Mouse (Mus musculus) small intestine, adult 10 weeks (tissue): ENCODE data around the gene Dapk3. TPM values are rescaled to one million over a fixed set of nuclear protein-coding genes. Genes with fewer than 3 reads are reported as not detected.

ENCODE experiments used
- polyA plus RNA-seq: library from polyadenylated mRNA; stranded (reverse); fragments of 350-450 nt; fragmentation: Illumina TruSeq; extraction: RNeasy Lipid Tissue Mini Kit (QIAGEN cat#74804); gene quantifications from one replicate; pipeline ENCODE4 v1.2.3, GENCODE M21; 2014; ENCODE audit warnings: low replicate concordance

Dapk3 gene
- polyA plus RNA-seq: not detected

GRCm38 (mm10) chr10:81182336-81183333, at the start of gene Dapk3:
TSS of gene Dapk3 (plus strand) at chr10:81183005.

GRCm38 (mm10) chr10:81134966-81135681, 47.7 kb upstream of the Dapk3 start, which contains the start of gene Zbtb7a:
TSS of gene Zbtb7a (plus strand) at chr10:81135220.

GRCm38 (mm10) chr10:81167200-81168086, 15.4 kb upstream of the Dapk3 start, which contains the start of gene Pias4:
TSS of gene Pias4 (minus strand) at chr10:81167923.

GRCm38 (mm10) chr10:81176466-81177271, 6.1 kb upstream of the Dapk3 start, which contains the start of gene Eef2:
TSS of gene Eef2 (plus strand) at chr10:81176631.

GRCm38 (mm10) chr10:81183805-81184204, 1.0 kb downstream of the Dapk3 start, which contains the start of gene 4930442H23Rik:
TSS of gene 4930442H23Rik (minus strand) at chr10:81183849.

GRCm38 (mm10) chr10:81201807-81202758, 19.3 kb downstream of the Dapk3 start, which contains the start of gene Nmrk2:
TSS of gene Nmrk2 (minus strand) at chr10:81202051.

GRCm38 (mm10) chr10:81230438-81231332, 47.9 kb downstream of the Dapk3 start, which contains the start of gene Atcay:
TSS of gene Atcay (minus strand) at chr10:81230833.

GRCm38 (mm10) chr10:81232580-81233225, 49.9 kb downstream of the Dapk3 start, which contains the start of gene Zfr2:
TSS of gene Zfr2 (plus strand) at chr10:81233155.

Other genes starting within 250 kb of the Dapk3 start
- gene Gng7, start 168.1 kb upstream of the Dapk3 start, polyA plus RNA-seq: not detected
- 0.15 TPM for gene Diras1, start 157.3 kb upstream of the Dapk3 start, polyA plus RNA-seq
- gene Slc39a3, start 145.6 kb upstream of the Dapk3 start, polyA plus RNA-seq: 0.19 TPM
- 0.41 TPM for gene Sgta, start 122.8 kb upstream of the Dapk3 start, polyA plus RNA-seq
- gene Thop1, start 113.0 kb upstream of the Dapk3 start, polyA plus RNA-seq: not detected
- gene Creb3l3, start 84.1 kb upstream of the Dapk3 start, polyA plus RNA-seq: 29.5 TPM
- 4.5 TPM for gene Map2k2, start 77.1 kb upstream of the Dapk3 start, polyA plus RNA-seq
- gene Zbtb7a, start 47.8 kb upstream of the Dapk3 start, polyA plus RNA-seq: 19.8 TPM
- gene Pias4, start 15.1 kb upstream of the Dapk3 start, polyA plus RNA-seq: not detected
- gene Eef2, start 6.4 kb upstream of the Dapk3 start, polyA plus RNA-seq: 3.2 TPM
- gene 4930442H23Rik, start 844 bp downstream of the Dapk3 start, polyA plus RNA-seq: not detected
- gene Nmrk2, start 19.0 kb downstream of the Dapk3 start, polyA plus RNA-seq: not detected
- not detected for gene Atcay, start 47.8 kb downstream of the Dapk3 start, polyA plus RNA-seq
- gene Zfr2, start 50.1 kb downstream of the Dapk3 start, polyA plus RNA-seq: 0.41 TPM
- gene Matk, start 69.9 kb downstream of the Dapk3 start, polyA plus RNA-seq: not detected
- gene Mrpl54, start 83.9 kb downstream of the Dapk3 start, polyA plus RNA-seq: 0.89 TPM
- not detected for gene Apba3, start 84.0 kb downstream of the Dapk3 start, polyA plus RNA-seq
- 1.3 TPM for gene Tjp3, start 108.6 kb downstream of the Dapk3 start, polyA plus RNA-seq
- 1.4 TPM for gene Pip5k1c, start 110.0 kb downstream of the Dapk3 start, polyA plus RNA-seq
- gene Cactin, start 138.1 kb downstream of the Dapk3 start, polyA plus RNA-seq: not detected
- gene Tbxa2r, start 145.7 kb downstream of the Dapk3 start, polyA plus RNA-seq: not detected
- not detected for gene Gipc3, start 160.3 kb downstream of the Dapk3 start, polyA plus RNA-seq
- 7.1 TPM for gene Hmg20b, start 167.5 kb downstream of the Dapk3 start, polyA plus RNA-seq
- gene Mfsd12, start 174.5 kb downstream of the Dapk3 start, polyA plus RNA-seq: not detected
- not detected for gene 4930404N11Rik, start 182.8 kb downstream of the Dapk3 start, polyA plus RNA-seq
- 0.15 TPM for gene Fzr1, start 195.5 kb downstream of the Dapk3 start, polyA plus RNA-seq
- not detected for gene Dohh, start 201.4 kb downstream of the Dapk3 start, polyA plus RNA-seq
- 0.56 TPM for gene Gm48551, start 201.5 kb downstream of the Dapk3 start, polyA plus RNA-seq
- not detected for gene Gm48552, start 206.0 kb downstream of the Dapk3 start, polyA plus RNA-seq
- gene Smim24, start 210.0 kb downstream of the Dapk3 start, polyA plus RNA-seq: 129 TPM